Mouse (Mus musculus) neural tube, embryonic 15.5 days (tissue): ENCODE data around the gene Krt26. TPM values are rescaled to one million over a fixed set of nuclear protein-coding genes. Genes with fewer than 3 reads are reported as not detected.

Source experiments
- ATAC-seq: fragments of 200-750 bp; cut with Nextera tagmentation; 2 replicates; pipeline ENCODE4 v1.8.0; 2017; ENCODE audit warnings: mild to moderate bottlenecking, moderate TSS enrichment, moderate library complexity; ENCODE audit not compliant: low FRiP score
- H3K27ac ChIP-seq: fragments of 300-500 bp; sonication (generic); replicated peaks from 2 replicates; pipeline ENCODE4 v1.5.1; 2015; ENCODE audit warnings: mild to moderate bottlenecking, inconsistent platforms
- H3K27me3 ChIP-seq: fragments of 300-500 bp; sonication (generic); replicated peaks from 2 replicates; pipeline ENCODE4 v1.6.1; 2015; ENCODE audit warnings: inconsistent platforms
- H3K36me3 ChIP-seq: fragments of 300-500 bp; sonication (generic); 2 replicates; pipeline ENCODE4 v1.6.1; 2015; ENCODE audit warnings: inconsistent platforms
- H3K4me1 ChIP-seq: fragments of 300-500 bp; sonication (generic); 2 replicates; pipeline ENCODE4 v1.6.1; 2015; ENCODE audit warnings: inconsistent platforms
- H3K4me2 ChIP-seq: fragments of 300-500 bp; sonication (generic); 2 replicates; pipeline ENCODE4 v1.6.1; 2015; ENCODE audit warnings: inconsistent platforms, mild to moderate bottlenecking, moderate library complexity
- H3K4me3 ChIP-seq: fragments of 300-500 bp; sonication (generic); replicated peaks from 2 replicates; pipeline ENCODE4 v1.5.1; 2015; ENCODE audit warnings: mild to moderate bottlenecking, inconsistent platforms
- H3K9ac ChIP-seq: fragments of 300-500 bp; sonication (generic); replicated peaks from 2 replicates; pipeline ENCODE4 v1.6.1; 2015; ENCODE audit warnings: mild to moderate bottlenecking, inconsistent platforms
- H3K9me3 ChIP-seq: fragments of 300-500 bp; sonication (generic); replicated peaks from 2 replicates; pipeline ENCODE4 v1.6.1; 2016; ENCODE audit warnings: inconsistent platforms
- WGBS: fragments of 180-500 bp; shearing (Covaris S2); methylation state at CpG from one replicate; pipeline ENCODE4 v1.1.7; 2015; ENCODE audit warnings: mixed read lengths; 5-methylcytosine and 5-hydroxymethylcytosine counted together
- polyA plus RNA-seq: library from polyadenylated mRNA; unstranded; fragments of >200 nt; fragmentation: Nextera tagmentation; extraction: Ambion mirVana; gene quantifications from 2 replicates; pipeline ENCODE4 v1.2.1, GENCODE M21; 2015

Gene Krt26
- 0.19 and 0.26 TPM in 2 replicates for polyA plus RNA-seq

GRCm38 (mm10) chr11:99337866-99338265 lies at the start of gene Krt26:
TSS of gene Krt26 (minus strand) at chr11:99337966.
- Histone ChIP-seq H3K36me3 (no peaks in the 10 kb centered on the region), H3K9me3 (no peaks in the 10 kb centered on the region), H3K4me2 (no peak within 1 kb of the TSS), H3K27ac (no peak within 1 kb of the TSS), H3K4me1 (0 out of 2 replicates have a peak, but pooled peaks cover 3% of the 10 kb centered on the region), H3K4me3 (no peak within 1 kb of the TSS), H3K27me3 (no peaks in the 10 kb centered on the region), H3K9ac (no peak within 1 kb of the TSS)
- ATAC-seq: no peak
- 87% methylated on average over 11 of the region's 11 CpGs for WGBS

- peak overlapping the region; percentile 79 for H3K9ac ChIP-seq
- H3K4me2 ChIP-seq: peak overlapping the region; percentile 69
- no peaks in the 10 kb centered on the region for H3K9me3 ChIP-seq
- peak overlapping the region; percentile 64 for H3K4me3 ChIP-seq
- H3K36me3 ChIP-seq: no peaks in the 10 kb centered on the region
- peaks cover 13% of the 10 kb centered on the region for H3K4me1 ChIP-seq
- WGBS: 2% methylated on average over 71 of the region's 71 CpGs
- peaks cover 21% of the 10 kb centered on the region for H3K27me3 ChIP-seq
- ATAC-seq: peak; percentile 84; the same call in 1 of the 2 replicates
- H3K27ac ChIP-seq: peak overlapping the region; percentile 96
Measured at GRCm38 (mm10) chr11:99385813-99386721, 48.3 kb upstream of the Krt26 start.

- H3K27ac ChIP-seq: no peak overlapping the region
- H3K4me2 ChIP-seq: no peak overlapping the region
- H3K4me3 ChIP-seq: no peak overlapping the region
- H3K27me3 ChIP-seq: peaks cover 29% of the 10 kb centered on the region
- H3K9ac ChIP-seq: no peak overlapping the region
- H3K9me3 ChIP-seq: no peaks in the 10 kb centered on the region
- ATAC-seq: no peak
- 12% methylated on average over 5 of the region's 5 CpGs for WGBS
- H3K4me1 ChIP-seq: no peaks in the 10 kb centered on the region
- H3K36me3 ChIP-seq: no peaks in the 10 kb centered on the region
Measured at GRCm38 (mm10) chr11:99379568-99379967, 41.8 kb upstream of the Krt26 start.

- WGBS: 84% methylated on average over 13 of the region's 13 CpGs
- H3K4me1 ChIP-seq: no peaks in the 10 kb centered on the region
- H3K27me3 ChIP-seq: peaks cover 8% of the 10 kb centered on the region
- no peak for ATAC-seq
- H3K9me3 ChIP-seq: no peaks in the 10 kb centered on the region
- no peak within 1 kb of the TSS for H3K9ac ChIP-seq
- no peak within 1 kb of the TSS for H3K4me3 ChIP-seq
- no peaks in the 10 kb centered on the region for H3K36me3 ChIP-seq
- H3K27ac ChIP-seq: no peak within 1 kb of the TSS
- H3K4me2 ChIP-seq: no peak within 1 kb of the TSS
Measured at GRCm38 (mm10) chr11:99374803-99375202, 37.0 kb upstream of the Krt26 start, which contains the start of gene Krt28. TSS of gene Krt28 (minus strand) at chr11:99374903.

- no peak overlapping the region for H3K9ac ChIP-seq
- H3K4me1 ChIP-seq: no peaks in the 10 kb centered on the region
- H3K27me3 ChIP-seq: peaks cover 5% of the 10 kb centered on the region; the same call in 1 of the 2 replicates
- no peak for ATAC-seq
- H3K9me3 ChIP-seq: no peaks in the 10 kb centered on the region
- no peak overlapping the region for H3K4me2 ChIP-seq
- no peak overlapping the region for H3K27ac ChIP-seq
- no peak overlapping the region for H3K4me3 ChIP-seq
- 85% methylated on average over 8 of the region's 8 CpGs for WGBS
- H3K36me3 ChIP-seq: no peaks in the 10 kb centered on the region
Measured at GRCm38 (mm10) chr11:99369853-99370451, 32.2 kb upstream of the Krt26 start.

GRCm38 (mm10) chr11:99369229-99369628 lies 31.5 kb upstream of the Krt26 start:
- H3K9me3 ChIP-seq: no peaks in the 10 kb centered on the region
- WGBS: 12% methylated on average over 3 of the region's 3 CpGs

GRCm38 (mm10) chr11:99366791-99367190 lies 29.0 kb upstream of the Krt26 start:
- ATAC-seq: no peak
- WGBS: 50% methylated on average over 10 of the region's 10 CpGs
- Histone ChIP-seq H3K27me3 (0 out of 2 replicates have a peak, but pooled peaks cover 5% of the 10 kb centered on the region), H3K4me2 (no peak overlapping the region), H3K9me3 (no peaks in the 10 kb centered on the region), H3K36me3 (no peaks in the 10 kb centered on the region), H3K4me3 (no peak overlapping the region), H3K4me1 (no peaks in the 10 kb centered on the region), H3K9ac (no peak overlapping the region), H3K27ac (no peak overlapping the region)

More at GRCm38 (mm10) chr11:99369229-99369628, 31.5 kb upstream of the Krt26 start:
- no peaks in the 10 kb centered on the region for H3K4me1 ChIP-seq
- no peak overlapping the region for H3K4me3 ChIP-seq
- no peaks in the 10 kb centered on the region for H3K36me3 ChIP-seq
- no peak for ATAC-seq
- no peak overlapping the region for H3K4me2 ChIP-seq
- H3K27ac ChIP-seq: no peak overlapping the region
- no peak overlapping the region for H3K9ac ChIP-seq
- H3K27me3 ChIP-seq: peaks cover 5% of the 10 kb centered on the region; the same call in 1 of the 2 replicates

- no peak for ATAC-seq
- H3K4me1 ChIP-seq: no peaks in the 10 kb centered on the region
- no peak overlapping the region for H3K27ac ChIP-seq
- no peak overlapping the region for H3K4me2 ChIP-seq
- H3K36me3 ChIP-seq: no peaks in the 10 kb centered on the region
- WGBS: 26% methylated on average over 9 of the region's 9 CpGs
- H3K9me3 ChIP-seq: no peaks in the 10 kb centered on the region
- 0 out of 2 replicates have a peak, but pooled peaks cover 5% of the 10 kb centered on the region for H3K27me3 ChIP-seq
- no peak overlapping the region for H3K4me3 ChIP-seq
- H3K9ac ChIP-seq: no peak overlapping the region
Measured at GRCm38 (mm10) chr11:99364412-99364811, 26.6 kb upstream of the Krt26 start.

- ATAC-seq: no peak
Measured at GRCm38 (mm10) chr11:99361423-99361822, 23.7 kb upstream of the Krt26 start.

GRCm38 (mm10) chr11:99351004-99351403 lies 13.2 kb upstream of the Krt26 start, which contains the start of gene Krt27:
TSS of gene Krt27 (minus strand) at chr11:99351104.
- H3K4me3 ChIP-seq: no peak within 1 kb of the TSS
- no peak within 1 kb of the TSS for H3K27ac ChIP-seq
- WGBS: 75% methylated on average over 12 of the region's 12 CpGs
- H3K4me1 ChIP-seq: no peaks in the 10 kb centered on the region
- no peak within 1 kb of the TSS for H3K4me2 ChIP-seq
- no peaks in the 10 kb centered on the region for H3K36me3 ChIP-seq
- no peaks in the 10 kb centered on the region for H3K27me3 ChIP-seq
- H3K9ac ChIP-seq: no peak within 1 kb of the TSS
- H3K9me3 ChIP-seq: no peaks in the 10 kb centered on the region
- ATAC-seq: no peak

More at GRCm38 (mm10) chr11:99361423-99361822, 23.7 kb upstream of the Krt26 start:
- no peaks in the 10 kb centered on the region for H3K36me3 ChIP-seq
- no peak overlapping the region for H3K4me2 ChIP-seq
- no peak overlapping the region for H3K27ac ChIP-seq
- H3K9ac ChIP-seq: no peak overlapping the region
- H3K27me3 ChIP-seq: 0 out of 2 replicates have a peak, but pooled peaks cover 5% of the 10 kb centered on the region
- H3K9me3 ChIP-seq: no peaks in the 10 kb centered on the region
- H3K4me3 ChIP-seq: no peak overlapping the region
- 78% methylated on average over 8 of the region's 8 CpGs for WGBS
- H3K4me1 ChIP-seq: no peaks in the 10 kb centered on the region

- Histone ChIP-seq H3K4me1 (0 out of 2 replicates have a peak, but pooled peaks cover 3% of the 10 kb centered on the region), H3K27ac (no peak overlapping the region), H3K27me3 (no peaks in the 10 kb centered on the region), H3K36me3 (no peaks in the 10 kb centered on the region), H3K9ac (no peak overlapping the region), H3K4me2 (no peak overlapping the region), H3K9me3 (no peaks in the 10 kb centered on the region), H3K4me3 (no peak overlapping the region)
- no peak for ATAC-seq
- WGBS: 19% methylated on average over 11 of the region's 11 CpGs
Measured at GRCm38 (mm10) chr11:99339299-99339847, 1.6 kb upstream of the Krt26 start.
